Mouse (Mus musculus) right cerebral cortex, postnatal 25 days (tissue): ENCODE measurements around the gene Dhx32.
"Not testable (repeated sequence)": the region's sequence is repeated elsewhere in the genome, so short reads cannot be mapped to it uniquely, and the experiment has no call there.

Source experiments
- DNase-seq: peaks from one replicate; pipeline ENCODE4 v3.0.0; 2022

Gene Dhx32

GRCm38 (mm10) chr7:133725571-133725970 is 57.0 kb downstream of the Dhx32 start:
- no peak for DNase-seq

- no peak for DNase-seq
Observed at GRCm38 (mm10) chr7:133724844-133725243, 57.7 kb downstream of the Dhx32 start.

- no peak for DNase-seq
Observed at GRCm38 (mm10) chr7:133720616-133721015, 61.9 kb downstream of the Dhx32 start.

- no peak for DNase-seq
Observed at GRCm38 (mm10) chr7:133718580-133718979, 63.9 kb downstream of the Dhx32 start.

- no peak for DNase-seq
Observed at GRCm38 (mm10) chr7:133715387-133715786, 67.1 kb downstream of the Dhx32 start.

- DNase-seq: no peak
Observed at GRCm38 (mm10) chr7:133707301-133707700, 75.2 kb downstream of the Dhx32 start.

- no peak for DNase-seq
Observed at GRCm38 (mm10) chr7:133703906-133704305, 78.6 kb downstream of the Dhx32 start.

- DNase-seq: no peak
Observed at GRCm38 (mm10) chr7:133702333-133702732, 80.2 kb downstream of the Dhx32 start.

- DNase-seq: no peak
Observed at GRCm38 (mm10) chr7:133701366-133701765, 81.2 kb downstream of the Dhx32 start.

- DNase-seq: no peak
Observed at GRCm38 (mm10) chr7:133699885-133700284, 82.6 kb downstream of the Dhx32 start.

GRCm38 (mm10) chr7:133698021-133698709 is 84.4 kb downstream of the Dhx32 start:
- DNase-seq: no peak

- DNase-seq: not testable (repeated sequence)
Observed at GRCm38 (mm10) chr7:133685644-133686043, 96.9 kb downstream of the Dhx32 start.

GRCm38 (mm10) chr7:133684701-133685100 is 97.8 kb downstream of the Dhx32 start:
- DNase-seq: no peak

- no peak for DNase-seq
Observed at GRCm38 (mm10) chr7:133684110-133684509, 98.4 kb downstream of the Dhx32 start.

GRCm38 (mm10) chr7:133683626-133684025 is 98.9 kb downstream of the Dhx32 start:
- DNase-seq: no peak

- DNase-seq: no peak
Observed at GRCm38 (mm10) chr7:133679961-133680360, 102.6 kb downstream of the Dhx32 start, which contains the start of gene Mmp21. TSS of gene Mmp21 (minus strand) at chr7:133680061.

GRCm38 (mm10) chr7:133679439-133679838 is 103.1 kb downstream of the Dhx32 start:
- no peak for DNase-seq

GRCm38 (mm10) chr7:133678716-133679115 is 103.8 kb downstream of the Dhx32 start:
- DNase-seq: no peak

- DNase-seq: no peak
Observed at GRCm38 (mm10) chr7:133676002-133676401, 106.5 kb downstream of the Dhx32 start.
